Mouse (Mus musculus) R1 (cell line): ENCODE data around the gene Pan3.
"Not testable (repeated sequence)": the region's sequence is repeated elsewhere in the genome, so short reads cannot be mapped to it uniquely, and the experiment has no call there.

Source experiments
- DNase-seq: peaks from one replicate; pipeline ENCODE4 v3.0.0-alpha.2; 2018; ENCODE audit warnings: low read depth, low spot score

Gene Pan3

GRCm38 (mm10) chr5:147551879-147552627, 122.1 kb downstream of the Pan3 start:
- DNase-seq, result no peak

- not testable (repeated sequence) for DNase-seq
Measured at GRCm38 (mm10) chr5:147557641-147558040, 127.7 kb downstream of the Pan3 start.

GRCm38 (mm10) chr5:147563511-147564139, 133.7 kb downstream of the Pan3 start:
- DNase-seq, result peak; percentile 23

GRCm38 (mm10) chr5:147564140-147564590, 134.2 kb downstream of the Pan3 start:
- DNase-seq, result peak; percentile 35

- DNase-seq, result no peak
Measured at GRCm38 (mm10) chr5:147565444-147565843, 135.5 kb downstream of the Pan3 start.

- DNase-seq, result no peak
Measured at GRCm38 (mm10) chr5:147566335-147566734, 136.4 kb downstream of the Pan3 start.

GRCm38 (mm10) chr5:147572695-147573094, 142.7 kb downstream of the Pan3 start:
- no peak for DNase-seq

GRCm38 (mm10) chr5:147573555-147573954, 143.6 kb downstream of the Pan3 start:
- DNase-seq, result no peak

- DNase-seq, result no peak
Measured at GRCm38 (mm10) chr5:147574517-147574916, 144.6 kb downstream of the Pan3 start.

GRCm38 (mm10) chr5:147577003-147577402, 147.0 kb downstream of the Pan3 start:
- DNase-seq, result no peak

- DNase-seq, result peak; percentile 64
Measured at GRCm38 (mm10) chr5:147579148-147579547, 149.2 kb downstream of the Pan3 start.

- no peak for DNase-seq
Measured at GRCm38 (mm10) chr5:147579691-147580090, 149.7 kb downstream of the Pan3 start.

- no peak for DNase-seq
Measured at GRCm38 (mm10) chr5:147580181-147580580, 150.2 kb downstream of the Pan3 start.

- DNase-seq, result peak; percentile 77
Measured at GRCm38 (mm10) chr5:147583702-147584298, 153.8 kb downstream of the Pan3 start.

- no peak for DNase-seq
Measured at GRCm38 (mm10) chr5:147584648-147585047, 154.7 kb downstream of the Pan3 start.

GRCm38 (mm10) chr5:147585070-147585469, 155.1 kb downstream of the Pan3 start:
- no peak for DNase-seq

GRCm38 (mm10) chr5:147589814-147590213, 159.9 kb downstream of the Pan3 start:
- no peak for DNase-seq

- DNase-seq, result no peak
Measured at GRCm38 (mm10) chr5:147597825-147598224, 167.9 kb downstream of the Pan3 start.
